Mouse (Mus musculus): ENCODE results near the gene Mmp2.

DNA sequence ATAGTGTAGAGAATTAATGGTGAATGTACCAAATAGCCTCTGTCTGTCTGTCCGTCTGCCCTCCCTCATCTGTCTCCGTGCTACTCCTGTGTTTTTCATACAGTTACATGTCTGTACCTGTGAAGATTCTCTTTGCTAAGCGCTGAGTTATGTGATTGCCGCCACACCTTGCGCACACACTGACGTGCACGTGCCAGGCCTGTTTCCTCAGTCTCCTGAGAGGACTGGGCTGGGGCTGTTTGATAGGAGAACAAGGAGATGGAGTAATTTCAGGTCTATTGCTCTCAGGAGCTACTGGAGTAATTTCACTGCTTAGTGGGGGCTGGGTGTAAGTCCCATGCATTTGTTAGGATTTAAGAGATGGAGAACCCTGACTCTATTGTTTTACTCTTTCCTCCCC, 68.0 kb downstream of the Mmp2 start:
- TF ChIP-seq CTCF (conservative IDR thresholded peaks at IDR 0.05; ENCODE audit: low read length) = no peak
- no peak for TF ChIP-seq POU5F1 (IDR thresholded peaks at IDR 0.05; ENCODE audit: borderline replicate concordance, low read length)
